Mouse (Mus musculus): ENCODE results near the gene Pin1. TPM values are rescaled to one million over a fixed set of nuclear protein-coding genes. Genes with fewer than 3 reads are reported as not detected.

The Pin1 gene
- polyA plus RNA-seq, 1 experiment from 2014 or later: 52.7 TPM

- H3K4me1 ChIP-seq (replicated peaks): peaks cover 12% of the 10 kb centered on the region
- H3K36me3 ChIP-seq: peaks cover 73% of the 10 kb centered on the region
- 86% methylated on average over 8 of the region's 8 CpGs for WGBS
- no peak overlapping the region for H3K4me3 ChIP-seq (replicated peaks)
- H3K4me2 ChIP-seq: no peak overlapping the region
- H3K9me3 ChIP-seq: no peaks in the 10 kb centered on the region
- H3K27me3 ChIP-seq: no peaks in the 10 kb centered on the region
- ATAC-seq (ENCODE audit: insufficient number of reproducible peaks, insufficient read depth, low FRiP score, low TSS enrichment, low read depth): no peak
- no peak overlapping the region for H3K27ac ChIP-seq
- H3K9ac ChIP-seq (replicated peaks): 0 out of 2 replicates have a peak overlapping the region, but pooled peaks have one; percentile 9
Measured at GRCm38 (mm10) chr9:20662874-20663273, 11.0 kb downstream of the Pin1 start.

GRCm38 (mm10) chr9:20663956-20664355, 12.1 kb downstream of the Pin1 start:
- no peak for ATAC-seq (ENCODE audit: insufficient number of reproducible peaks, insufficient read depth, low FRiP score, low TSS enrichment, low read depth)
- Histone ChIP-seq H3K36me3 (peaks cover 62% of the 10 kb centered on the region), H3K27ac (no peak overlapping the region), H3K9ac (replicated peaks) (no peak overlapping the region), H3K27me3 (no peaks in the 10 kb centered on the region), H3K4me1 (replicated peaks) (peaks cover 12% of the 10 kb centered on the region), H3K4me3 (replicated peaks) (no peak overlapping the region), H3K9me3 (no peaks in the 10 kb centered on the region), H3K4me2 (no peak overlapping the region)
- 87% methylated on average over 2 of the region's 2 CpGs for WGBS

GRCm38 (mm10) chr9:20664366-20664765, 12.5 kb downstream of the Pin1 start:
- peaks cover 58% of the 10 kb centered on the region for H3K36me3 ChIP-seq
- H3K27ac ChIP-seq: no peak overlapping the region
- 56% methylated on average over 2 of the region's 2 CpGs for WGBS
- no peak overlapping the region for H3K4me3 ChIP-seq (replicated peaks)
- peaks cover 12% of the 10 kb centered on the region for H3K4me1 ChIP-seq (replicated peaks)
- H3K27me3 ChIP-seq: no peaks in the 10 kb centered on the region
- H3K4me2 ChIP-seq: no peak overlapping the region
- no peak overlapping the region for H3K9ac ChIP-seq (replicated peaks)
- no peaks in the 10 kb centered on the region for H3K9me3 ChIP-seq
- ATAC-seq (ENCODE audit: insufficient number of reproducible peaks, insufficient read depth, low FRiP score, low TSS enrichment, low read depth): no peak

- H3K9ac ChIP-seq (replicated peaks): no peak overlapping the region
- no peak overlapping the region for H3K4me3 ChIP-seq (replicated peaks)
- no peaks in the 10 kb centered on the region for H3K9me3 ChIP-seq
- WGBS: 76% methylated on average over 5 of the region's 5 CpGs
- H3K36me3 ChIP-seq: peaks cover 51% of the 10 kb centered on the region
- H3K27me3 ChIP-seq: no peaks in the 10 kb centered on the region
- H3K4me2 ChIP-seq: no peak overlapping the region
- H3K4me1 ChIP-seq (replicated peaks): peaks cover 12% of the 10 kb centered on the region
- no peak overlapping the region for H3K27ac ChIP-seq
- no peak for ATAC-seq (ENCODE audit: insufficient number of reproducible peaks, insufficient read depth, low FRiP score, low TSS enrichment, low read depth)
Measured at GRCm38 (mm10) chr9:20664982-20665637, 13.2 kb downstream of the Pin1 start.

GRCm38 (mm10) chr9:20665925-20666324, 14.0 kb downstream of the Pin1 start:
- Histone ChIP-seq H3K27ac (no peak overlapping the region), H3K4me1 (replicated peaks) (peaks cover 12% of the 10 kb centered on the region), H3K27me3 (no peaks in the 10 kb centered on the region), H3K9ac (replicated peaks) (no peak overlapping the region), H3K4me3 (replicated peaks) (no peak overlapping the region), H3K9me3 (no peaks in the 10 kb centered on the region), H3K4me2 (no peak overlapping the region), H3K36me3 (peaks cover 43% of the 10 kb centered on the region)
- WGBS: 31% methylated on average over 8 of the region's 8 CpGs
- no peak for ATAC-seq (ENCODE audit: insufficient number of reproducible peaks, insufficient read depth, low FRiP score, low TSS enrichment, low read depth)

- 12% methylated on average over 7 of the region's 7 CpGs for WGBS
- Histone ChIP-seq H3K4me3 (replicated peaks) (no peak overlapping the region), H3K9me3 (no peaks in the 10 kb centered on the region), H3K27me3 (no peaks in the 10 kb centered on the region), H3K9ac (replicated peaks) (no peak overlapping the region), H3K4me1 (replicated peaks) (peaks cover 12% of the 10 kb centered on the region), H3K27ac (no peak overlapping the region), H3K36me3 (peaks cover 37% of the 10 kb centered on the region), H3K4me2 (no peak overlapping the region)
- no peak for ATAC-seq (ENCODE audit: insufficient number of reproducible peaks, insufficient read depth, low FRiP score, low TSS enrichment, low read depth)
Measured at GRCm38 (mm10) chr9:20666510-20667034, 14.7 kb downstream of the Pin1 start.

- H3K9ac ChIP-seq (replicated peaks): no peak overlapping the region
- H3K9me3 ChIP-seq: no peaks in the 10 kb centered on the region
- H3K27me3 ChIP-seq: no peaks in the 10 kb centered on the region
- H3K4me1 ChIP-seq (replicated peaks): peaks cover 12% of the 10 kb centered on the region
- no peak for ATAC-seq (ENCODE audit: insufficient number of reproducible peaks, insufficient read depth, low FRiP score, low TSS enrichment, low read depth)
- no peak overlapping the region for H3K4me2 ChIP-seq
- 93% methylated on average over 22 of the region's 22 CpGs for WGBS
- no peak overlapping the region for H3K27ac ChIP-seq
- peaks cover 22% of the 10 kb centered on the region for H3K36me3 ChIP-seq
- H3K4me3 ChIP-seq (replicated peaks): no peak overlapping the region
Measured at GRCm38 (mm10) chr9:20668065-20668464, 16.2 kb downstream of the Pin1 start.

GRCm38 (mm10) chr9:20672047-20672446, 20.2 kb downstream of the Pin1 start:
- Histone ChIP-seq H3K27me3 (no peaks in the 10 kb centered on the region), H3K4me2 (no peak overlapping the region), H3K9ac (replicated peaks) (no peak overlapping the region), H3K4me3 (replicated peaks) (no peak overlapping the region), H3K27ac (no peak overlapping the region), H3K9me3 (no peaks in the 10 kb centered on the region), H3K4me1 (replicated peaks) (no peaks in the 10 kb centered on the region), H3K36me3 (no peaks in the 10 kb centered on the region)
- 87% methylated on average over 16 of the region's 16 CpGs for WGBS
- no peak for ATAC-seq (ENCODE audit: insufficient number of reproducible peaks, insufficient read depth, low FRiP score, low TSS enrichment, low read depth)

GRCm38 (mm10) chr9:20677892-20678291, 26.0 kb downstream of the Pin1 start:
- Histone ChIP-seq H3K9ac (replicated peaks) (no peak overlapping the region), H3K9me3 (0 out of 2 replicates have a peak, but pooled peaks cover 5% of the 10 kb centered on the region), H3K4me3 (replicated peaks) (no peak overlapping the region), H3K4me1 (replicated peaks) (no peaks in the 10 kb centered on the region), H3K36me3 (no peaks in the 10 kb centered on the region), H3K4me2 (no peak overlapping the region), H3K27me3 (no peaks in the 10 kb centered on the region), H3K27ac (no peak overlapping the region)
- 90% methylated on average over 12 of the region's 12 CpGs for WGBS
- no peak for ATAC-seq (ENCODE audit: insufficient number of reproducible peaks, insufficient read depth, low FRiP score, low TSS enrichment, low read depth)

GRCm38 (mm10) chr9:20680378-20680958, 28.6 kb downstream of the Pin1 start:
- no peak overlapping the region for H3K9ac ChIP-seq (replicated peaks)
- ATAC-seq (ENCODE audit: insufficient number of reproducible peaks, insufficient read depth, low FRiP score, low TSS enrichment, low read depth): no peak
- H3K4me3 ChIP-seq (replicated peaks): no peak overlapping the region
- no peak overlapping the region for H3K27ac ChIP-seq
- WGBS: 80% methylated on average over 9 of the region's 9 CpGs
- no peaks in the 10 kb centered on the region for H3K27me3 ChIP-seq
- no peaks in the 10 kb centered on the region for H3K4me1 ChIP-seq (replicated peaks)
- 0 out of 2 replicates have a peak, but pooled peaks cover 5% of the 10 kb centered on the region for H3K9me3 ChIP-seq
- H3K4me2 ChIP-seq: no peak overlapping the region
- H3K36me3 ChIP-seq: no peaks in the 10 kb centered on the region

GRCm38 (mm10) chr9:20681546-20682388, 29.9 kb downstream of the Pin1 start:
- Histone ChIP-seq H3K4me3 (replicated peaks) (no peak overlapping the region), H3K27ac (no peak overlapping the region), H3K27me3 (no peaks in the 10 kb centered on the region), H3K36me3 (no peaks in the 10 kb centered on the region), H3K9ac (replicated peaks) (no peak overlapping the region), H3K9me3 (0 out of 2 replicates have a peak, but pooled peaks cover 5% of the 10 kb centered on the region), H3K4me2 (no peak overlapping the region), H3K4me1 (replicated peaks) (no peaks in the 10 kb centered on the region)
- peak; percentile 54; the same call in 1 of the 2 replicates for ATAC-seq (ENCODE audit: insufficient number of reproducible peaks, insufficient read depth, low FRiP score, low TSS enrichment, low read depth)
- WGBS: 44% methylated on average over 7 of the region's 7 CpGs
